Mouse (Mus musculus): ENCODE results near the gene Nefh. TPM values are rescaled to one million over a fixed set of nuclear protein-coding genes. Genes with fewer than 3 reads are reported as not detected.

Gene Nefh
- total RNA-seq, 2 experiments from 2014 or later: 46.2 to 59.5 TPM

Small RNA genes within 50 kb of the gene (microRNA-seq; reads per million reads assigned to microRNA genes)
- gene Mir6918: 2.7 to 3.0 reads per million in 2 experiments

Other genes with a start within 250 kb of the Nefh start
- gene Uqcr10, start 243.7 kb downstream of the Nefh start, total RNA-seq (2021): 100 to 1,000 TPM; 347 to 391 TPM
- gene Zmat5, start 243.4 kb downstream of the Nefh start, total RNA-seq (2021): 10 to 100 TPM; 25.3 to 28.5 TPM
- 10 to 100 TPM; 30.7 to 33.7 TPM for gene Cabp7, start 201.3 kb downstream of the Nefh start, total RNA-seq (2021)
- 10 to 100 TPM; 68.1 to 69.3 TPM for gene Nf2, start 98.5 kb downstream of the Nefh start, total RNA-seq (2021)
- 10 to 100 TPM; 91.6 to 91.8 TPM for gene Nipsnap1, start 74.1 kb downstream of the Nefh start, total RNA-seq (2021)
- gene Thoc5, start 52.7 kb downstream of the Nefh start, total RNA-seq (2021): 10 to 100 TPM; 37.1 to 37.5 TPM
- 100 to 1,000 TPM; 159 to 172 TPM for gene Ap1b1, start 38.8 kb upstream of the Nefh start, total RNA-seq (2021)
- 10 to 100 TPM; 78.2 to 86.3 TPM for gene Rasl10a, start 110.1 kb upstream of the Nefh start, total RNA-seq (2021)
- gene Gas2l1, start 117.3 kb upstream of the Nefh start, total RNA-seq (2021): 10 to 100 TPM; 83.7 to 92.5 TPM
- 10 to 100 TPM; 22.9 to 23.3 TPM for gene Rhbdd3, start 150.9 kb upstream of the Nefh start, total RNA-seq (2021)
- gene Ewsr1, start 151.2 kb upstream of the Nefh start, total RNA-seq (2021): 100 to 1,000 TPM; 265 to 298 TPM
- gene Emid1, start 204.2 kb upstream of the Nefh start, total RNA-seq (2021): 1 to 10 TPM; 3.6 to 5.3 TPM

All from left cerebral cortex, adult 18-20 months (tissue).